Mouse (Mus musculus) lung, embryonic 16.5 days (tissue): ENCODE results near the gene Rln3. TPM values are rescaled to one million over a fixed set of nuclear protein-coding genes. Genes with fewer than 3 reads are reported as not detected.

Experiments used
- ATAC-seq: fragments of 200-750 bp; cut with Nextera tagmentation; 2 replicates; pipeline ENCODE4 v1.8.0; 2017; ENCODE audit warnings: low read depth, mild to moderate bottlenecking, moderate library complexity
- H3K27ac ChIP-seq: fragments of 300-500 bp; sonication (generic); 2 replicates; pipeline ENCODE4 v1.5.1; 2014; ENCODE audit warnings: mild to moderate bottlenecking, control low read depth, low read length
- H3K27me3 ChIP-seq: fragments of 300-500 bp; sonication (generic); 2 replicates; pipeline ENCODE4 v1.6.1; 2014; ENCODE audit warnings: low read depth, low read length, mixed read lengths; ENCODE audit not compliant: control insufficient read depth, insufficient read depth
- H3K36me3 ChIP-seq: fragments of 300-500 bp; sonication (generic); 2 replicates; pipeline ENCODE4 v1.6.1; 2014; ENCODE audit warnings: low read length; ENCODE audit not compliant: control insufficient read depth, insufficient read depth
- H3K4me1 ChIP-seq: fragments of 300-500 bp; sonication (generic); replicated peaks from 2 replicates; pipeline ENCODE4 v1.6.1; 2014; ENCODE audit warnings: low read length, mixed read lengths; ENCODE audit not compliant: control insufficient read depth, insufficient read depth
- H3K4me2 ChIP-seq: fragments of 300-500 bp; sonication (generic); 2 replicates; pipeline ENCODE4 v1.6.1; 2014; ENCODE audit warnings: low read depth, low read length, control low read depth
- H3K4me3 ChIP-seq: fragments of 300-500 bp; sonication (generic); 2 replicates; pipeline ENCODE4 v1.5.1; 2014; ENCODE audit warnings: mild to moderate bottlenecking, low read length, control low read depth
- H3K9ac ChIP-seq: fragments of 300-500 bp; sonication (generic); 2 replicates; pipeline ENCODE4 v1.6.1; 2014; ENCODE audit warnings: low read length, control low read depth
- H3K9me3 ChIP-seq: fragments of 300-500 bp; sonication (generic); 2 replicates; pipeline ENCODE4 v1.6.1; 2016; ENCODE audit warnings: low read length; ENCODE audit not compliant: control insufficient read depth
- WGBS: fragments of 180-500 bp; shearing (Covaris S2); extraction: QIAGEN DNeasy Blood & Tissue Kit; methylation state at CpG from one replicate; pipeline ENCODE4 v1.1.7; 2014; 5-methylcytosine and 5-hydroxymethylcytosine counted together
- polyA plus RNA-seq: library from polyadenylated mRNA; unstranded; fragments of >200 nt; fragmentation: Nextera tagmentation; extraction: Ambion mirVana; gene quantifications from 2 replicates; pipeline ENCODE4 v1.2.1, GENCODE M21; 2015

Rln3 gene
- polyA plus RNA-seq, 1 experiment from 2014 or later: not detected

DNA sequence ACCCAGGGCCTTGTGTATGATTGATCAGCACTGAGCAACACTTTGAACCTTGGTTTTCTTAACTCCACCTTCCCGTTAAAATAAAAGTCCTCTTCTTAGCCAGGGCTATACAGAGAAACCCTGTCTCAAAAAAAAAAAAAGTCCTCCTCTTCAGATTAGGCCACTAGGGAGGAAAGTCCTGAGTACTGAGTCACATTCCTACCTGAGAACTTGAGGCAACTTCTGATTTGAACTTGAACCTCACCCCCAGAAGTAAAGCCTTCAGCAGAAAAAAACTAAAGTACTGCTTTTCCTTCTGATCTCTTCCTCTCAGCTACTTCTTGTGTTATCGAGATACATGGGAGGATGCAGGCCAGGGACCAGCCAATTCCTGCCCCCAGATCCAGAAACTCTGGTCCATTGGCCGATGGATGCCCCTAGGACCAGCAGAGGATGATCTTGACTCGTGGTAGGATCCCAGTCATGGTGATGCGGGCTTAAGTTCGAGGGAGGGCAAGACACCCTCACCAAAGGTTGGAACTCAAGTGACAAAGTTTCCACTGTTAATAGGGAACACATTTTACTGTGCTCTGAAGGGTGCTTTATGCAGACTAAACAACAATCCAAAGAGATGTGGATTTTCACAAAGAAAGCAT is 41.1 kb downstream of the Rln3 start:
- Histone ChIP-seq H3K36me3 (peaks cover 13% of the 10 kb centered on the region), H3K4me3 (peak overlapping the region; percentile 69), H3K4me1 (peaks cover 25% of the 10 kb centered on the region), H3K4me2 (peak overlapping the region; percentile 94), H3K27me3 (no peaks in the 10 kb centered on the region), H3K9ac (peak overlapping the region; percentile 74), H3K27ac (no peak overlapping the region; the same call in 1 of the 2 replicates), H3K9me3 (no peaks in the 10 kb centered on the region)
- no peak for ATAC-seq
- 67% methylated on average over 6 of the region's 6 CpGs for WGBS

DNA sequence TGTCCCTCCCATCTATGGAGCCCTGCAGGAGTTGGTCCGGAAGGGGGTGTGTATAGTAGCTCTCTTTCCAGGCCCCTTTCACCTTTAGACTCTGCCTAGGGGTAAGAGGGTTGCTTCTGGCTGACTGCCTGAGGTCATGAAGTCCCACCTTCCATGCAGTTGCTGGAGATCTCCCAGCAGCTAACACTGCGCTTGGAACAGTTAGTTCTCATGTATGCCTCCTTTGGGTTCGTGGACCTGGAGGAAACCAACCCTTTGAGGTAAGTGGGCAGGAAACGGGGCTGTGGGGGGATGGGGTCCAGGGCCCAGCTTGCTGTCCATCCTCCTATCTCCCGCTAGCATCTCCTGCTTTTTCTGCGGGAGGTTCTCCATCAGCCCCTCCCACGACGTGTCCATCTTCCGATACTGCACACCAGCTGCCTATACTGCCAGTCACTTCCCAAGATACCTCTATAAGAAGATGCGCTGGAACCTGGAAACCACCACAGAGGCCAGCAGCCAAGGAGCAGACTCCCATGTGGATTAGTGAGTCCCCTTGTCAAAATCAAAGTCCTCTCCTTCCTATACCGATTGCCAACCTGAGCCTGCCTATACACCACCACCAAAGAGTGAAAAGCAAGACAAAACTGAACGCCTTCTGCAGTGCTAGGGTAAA is 41.7 kb downstream of the Rln3 start:
- Histone ChIP-seq H3K4me1 (peaks cover 26% of the 10 kb centered on the region), H3K27ac (no peak overlapping the region), H3K9ac (no peak overlapping the region), H3K9me3 (no peaks in the 10 kb centered on the region), H3K4me2 (no peak overlapping the region), H3K36me3 (peaks cover 13% of the 10 kb centered on the region), H3K4me3 (no peak overlapping the region), H3K27me3 (no peaks in the 10 kb centered on the region)
- no peak for ATAC-seq
- 67% methylated on average over 12 of the region's 12 CpGs for WGBS

DNA sequence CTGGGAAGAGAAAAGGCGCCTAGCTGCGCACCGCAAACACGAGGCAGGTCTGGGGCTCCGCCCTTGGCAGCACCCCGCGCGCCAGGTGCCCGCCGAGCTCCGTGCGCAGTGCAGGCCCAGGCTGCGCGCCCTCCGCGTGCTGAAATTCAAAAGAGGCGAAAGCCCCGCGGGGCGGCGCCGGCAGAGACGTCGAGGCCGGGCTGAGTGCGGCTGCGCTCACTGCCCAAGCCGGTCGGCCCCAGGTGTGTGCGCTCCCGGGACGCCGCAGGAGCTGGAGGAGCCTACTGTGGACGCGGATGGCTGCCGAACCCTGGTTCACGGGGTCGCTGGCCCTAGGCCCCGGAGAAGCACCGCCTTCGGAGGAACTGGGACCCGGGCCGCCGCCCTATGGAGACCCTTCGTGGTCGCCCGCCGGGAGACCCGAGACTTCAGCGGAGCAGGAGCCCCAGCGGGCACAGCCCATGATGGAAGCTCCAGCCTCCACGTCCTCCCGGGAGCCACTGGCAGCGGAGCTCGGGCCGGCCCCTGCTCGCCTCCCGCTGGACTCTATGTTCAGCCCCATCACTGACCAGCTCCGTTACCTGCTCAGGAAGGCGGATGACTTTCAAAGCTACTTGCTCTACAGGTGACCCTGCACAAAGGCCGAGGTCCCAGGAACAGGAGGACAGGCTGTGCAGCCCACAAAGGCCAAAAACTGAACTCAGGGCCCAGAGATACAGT is 43.4 kb downstream of the Rln3 start, which contains the start of gene 1700067K01Rik:
Gene 1700067K01Rik (plus strand): TSS at position 222 of the 720 bp plus-strand sequence.
- WGBS: 39% methylated on average over 61 of the region's 61 CpGs
- H3K27me3 ChIP-seq: no peaks in the 10 kb centered on the region
- peak within 1 kb of the TSS; percentile 33 for H3K9ac ChIP-seq
- H3K9me3 ChIP-seq: no peaks in the 10 kb centered on the region
- ATAC-seq: no peak
- H3K27ac ChIP-seq: no peak within 1 kb of the TSS
- peaks cover 13% of the 10 kb centered on the region for H3K36me3 ChIP-seq
- H3K4me1 ChIP-seq: peaks cover 27% of the 10 kb centered on the region
- H3K4me3 ChIP-seq: 0 out of 2 replicates have a peak within 1 kb of the TSS, but pooled peaks have one; percentile 2
- peak within 1 kb of the TSS; percentile 35 for H3K4me2 ChIP-seq

DNA sequence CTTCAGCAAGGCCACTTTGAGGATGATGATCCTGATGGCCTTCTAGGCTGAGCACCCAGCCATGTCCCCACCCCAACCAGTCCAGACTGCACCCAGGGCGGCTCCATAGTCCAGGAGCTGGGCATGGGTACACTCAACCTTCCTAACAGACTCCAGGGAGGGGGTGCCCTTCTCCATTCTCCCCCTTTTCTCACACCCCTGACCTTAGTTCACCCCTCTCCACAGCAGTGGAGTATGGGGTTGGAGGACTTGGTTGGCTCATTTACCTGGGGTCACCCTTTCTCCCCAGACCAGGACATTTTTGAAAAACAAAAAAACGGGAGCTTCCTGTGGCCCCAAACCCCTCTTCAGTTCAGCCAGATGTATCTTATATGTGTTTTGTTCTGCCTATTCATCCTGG is 45.0 kb downstream of the Rln3 start:
- Histone ChIP-seq H3K4me1 (peaks cover 34% of the 10 kb centered on the region), H3K4me2 (no peak overlapping the region), H3K9me3 (no peaks in the 10 kb centered on the region), H3K36me3 (peaks cover 13% of the 10 kb centered on the region), H3K4me3 (0 out of 2 replicates have a peak overlapping the region, but pooled peaks have one; percentile 3), H3K9ac (no peak overlapping the region; the same call in 1 of the 2 replicates), H3K27me3 (no peaks in the 10 kb centered on the region), H3K27ac (no peak overlapping the region)
- 86% methylated on average over 2 of the region's 2 CpGs for WGBS
- no peak for ATAC-seq

DNA sequence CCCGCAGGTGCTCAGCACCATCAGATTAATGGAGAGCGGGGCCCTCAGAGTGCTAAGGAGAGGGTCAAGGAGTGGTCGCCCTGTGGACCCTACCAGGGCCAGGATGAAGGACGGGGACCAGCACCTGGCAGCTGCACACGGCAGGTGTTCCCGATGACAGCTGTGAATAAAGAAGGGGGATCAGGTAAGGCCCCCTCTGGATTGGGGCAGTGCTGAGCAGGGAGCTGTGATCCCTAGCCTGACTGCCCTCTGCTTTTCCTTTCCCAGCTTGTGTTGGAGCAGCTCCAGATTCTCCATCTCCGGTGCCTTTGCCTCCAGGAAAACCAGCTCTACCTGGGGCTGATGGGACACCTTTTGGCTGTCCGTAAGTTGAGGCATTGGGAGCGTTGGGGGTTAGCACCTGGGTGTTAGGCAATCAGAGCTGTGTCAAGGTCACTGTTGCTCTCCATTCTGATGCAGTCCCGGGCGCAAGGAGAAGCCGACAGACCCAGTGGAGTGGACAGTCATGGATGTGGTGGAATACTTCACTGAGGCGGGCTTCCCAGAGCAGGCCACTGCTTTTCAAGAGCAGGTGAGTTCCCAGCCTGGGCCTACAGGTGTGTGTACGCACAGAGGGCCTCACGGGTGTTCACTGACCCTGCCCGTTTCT is 45.6 kb downstream of the Rln3 start:
- Histone ChIP-seq H3K4me3 (peak overlapping the region; percentile 80), H3K4me2 (peak overlapping the region; percentile 92), H3K27ac (no peak overlapping the region; the same call in 1 of the 2 replicates), H3K9ac (peak overlapping the region; percentile 80), H3K9me3 (no peaks in the 10 kb centered on the region), H3K36me3 (peaks cover 13% of the 10 kb centered on the region), H3K4me1 (peaks cover 31% of the 10 kb centered on the region), H3K27me3 (no peaks in the 10 kb centered on the region)
- WGBS: 49% methylated on average over 16 of the region's 16 CpGs
- ATAC-seq: no peak

DNA sequence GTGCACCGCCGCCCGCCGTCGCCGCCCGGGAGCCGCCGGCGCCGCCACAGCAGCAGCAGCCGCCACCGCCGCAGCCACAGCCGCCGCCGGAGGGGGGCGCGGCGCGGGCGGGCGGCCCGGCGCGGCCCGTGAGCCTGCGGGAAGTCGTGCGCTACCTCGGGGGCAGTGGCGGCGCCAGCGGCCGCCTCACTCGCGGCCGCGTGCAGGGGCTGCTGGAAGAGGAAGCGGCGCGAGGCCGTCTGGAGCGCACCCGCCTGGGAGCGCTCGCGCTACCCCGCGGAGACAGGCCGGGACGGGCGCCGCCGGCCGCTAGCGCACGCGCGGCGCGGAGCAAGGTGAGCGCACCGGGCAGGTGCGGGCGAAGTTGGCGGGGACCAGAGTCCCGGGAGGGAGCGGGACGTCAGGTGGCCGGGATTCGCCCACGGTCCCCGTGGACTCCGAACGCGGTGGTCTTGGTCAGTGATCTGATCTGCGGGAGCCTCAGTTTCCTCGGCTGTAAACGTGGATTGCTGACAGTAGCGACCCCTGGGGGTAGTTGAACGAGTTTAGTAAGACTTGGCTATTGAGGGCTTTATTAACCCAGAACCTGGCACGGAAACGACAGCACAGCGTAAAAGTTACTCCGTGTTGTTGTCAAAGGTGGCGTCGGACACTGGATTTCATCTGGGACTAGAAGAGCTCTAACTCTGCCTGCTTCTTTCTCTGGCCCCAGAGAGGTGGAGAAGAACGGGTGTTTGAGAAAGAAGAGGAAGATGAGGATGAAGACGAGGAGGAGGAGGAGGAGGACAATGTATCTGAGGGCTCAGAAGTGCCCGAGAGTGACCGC is 46.4 kb downstream of the Rln3 start:
- Histone ChIP-seq H3K4me3 (peak overlapping the region; percentile 80), H3K9me3 (no peaks in the 10 kb centered on the region), H3K9ac (peak overlapping the region; percentile 80), H3K27ac (peak overlapping the region; percentile 85), H3K4me1 (peaks cover 26% of the 10 kb centered on the region), H3K4me2 (peak overlapping the region; percentile 92), H3K36me3 (peaks cover 13% of the 10 kb centered on the region), H3K27me3 (no peaks in the 10 kb centered on the region)
- 0 out of 2 replicates have a peak, but pooled peaks have one; percentile 4 for ATAC-seq
- under 1% methylated on average over 47 of the region's 92 CpGs for WGBS

DNA sequence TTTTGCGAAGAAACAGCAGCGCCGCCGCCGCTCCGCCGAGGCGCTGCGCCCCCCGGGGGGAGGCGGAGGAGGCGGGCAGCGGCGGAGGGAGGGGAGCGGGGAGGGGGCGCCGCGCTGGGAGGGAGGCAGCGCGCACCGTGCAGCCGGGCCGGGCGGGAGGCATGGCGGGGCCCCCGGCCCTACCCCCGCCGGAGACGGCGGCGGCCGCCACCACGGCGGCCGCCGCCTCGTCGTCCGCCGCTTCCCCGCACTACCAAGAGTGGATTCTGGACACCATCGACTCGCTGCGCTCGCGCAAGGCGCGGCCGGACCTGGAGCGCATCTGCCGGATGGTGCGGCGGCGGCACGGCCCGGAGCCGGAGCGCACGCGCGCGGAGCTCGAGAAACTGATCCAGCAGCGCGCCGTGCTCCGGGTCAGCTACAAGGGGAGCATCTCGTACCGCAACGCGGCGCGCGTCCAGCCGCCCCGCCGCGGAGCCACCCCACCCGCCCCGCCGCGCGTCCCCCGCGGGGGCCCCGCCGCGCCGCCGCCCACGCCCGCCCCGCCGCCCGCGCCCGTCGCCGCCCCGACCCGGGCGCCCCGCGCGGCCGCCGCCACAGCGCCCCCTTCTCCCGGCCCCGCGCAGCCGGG is 47.2 kb downstream of the Rln3 start, which contains the start of gene Samd1:
Gene Samd1 (plus strand): TSS at position 162 of the 631 bp plus-strand sequence.
- under 1% methylated on average over 54 of the region's 112 CpGs for WGBS

More for the DNA sequence above, 47.2 kb downstream of the Rln3 start, which contains the start of gene Samd1:
- Histone ChIP-seq H3K36me3 (peaks cover 13% of the 10 kb centered on the region), H3K9me3 (no peaks in the 10 kb centered on the region), H3K27ac (peak within 1 kb of the TSS; percentile 97), H3K27me3 (no peaks in the 10 kb centered on the region), H3K4me2 (peak within 1 kb of the TSS; percentile 92), H3K4me3 (peak within 1 kb of the TSS; percentile 80), H3K4me1 (peaks cover 26% of the 10 kb centered on the region), H3K9ac (peak within 1 kb of the TSS; percentile 88)
- 0 out of 2 replicates have a peak, but pooled peaks have one; percentile 0 for ATAC-seq
